Mouse (Mus musculus) 416B (cell line): ENCODE data around the gene Arhgef16.

Experiments used
- DNase-seq: peaks from one replicate; pipeline ENCODE4 v3.0.0; 2011; ENCODE audit warnings: low read depth

Gene Arhgef16

GRCm38 (mm10) chr4:154293735-154294201, 7.7 kb downstream of the Arhgef16 start:
- DNase-seq = no peak

DNA sequence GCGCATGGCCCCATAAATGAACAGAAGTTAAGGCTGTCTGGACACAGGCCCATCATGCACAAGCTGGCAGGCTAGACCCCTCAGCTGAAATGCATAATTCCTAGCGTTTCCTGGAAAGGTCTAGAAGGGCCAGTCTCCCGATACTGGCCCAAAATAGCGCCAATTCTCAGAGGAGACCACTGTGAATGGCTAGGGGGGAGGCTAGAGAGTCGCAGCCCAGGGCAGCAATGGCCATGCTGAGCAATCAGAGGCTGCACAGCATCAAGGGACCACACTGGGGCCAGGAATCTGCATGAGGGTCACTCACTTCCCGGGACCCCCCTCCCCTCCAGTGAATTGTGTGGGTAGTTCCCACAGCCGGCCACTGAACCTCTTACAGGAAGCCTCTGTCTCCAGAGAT, 17.8 kb downstream of the Arhgef16 start:
- no peak for DNase-seq

DNA sequence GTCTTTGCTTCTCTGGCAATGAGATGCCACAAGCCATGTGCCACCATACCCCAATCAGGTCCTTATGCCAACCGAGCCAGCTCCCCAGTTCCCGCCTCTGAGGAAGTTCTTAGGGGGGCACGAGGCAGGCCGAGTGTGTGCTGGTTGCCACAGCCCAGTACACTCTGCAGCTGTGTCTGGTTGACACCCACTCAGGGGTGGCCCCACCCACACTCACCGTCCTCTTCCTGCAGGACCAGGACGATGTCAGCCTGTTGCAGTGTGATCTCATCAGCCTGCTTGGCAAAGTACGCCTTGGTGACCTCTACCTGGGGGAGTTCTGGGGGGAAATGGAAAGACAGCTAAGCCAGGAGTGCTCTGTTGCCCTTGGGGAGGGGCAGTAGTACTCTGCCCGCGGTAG, 22.0 kb downstream of the Arhgef16 start:
- no peak for DNase-seq

- DNase-seq = peak; percentile 45
These were observed 28.5 kb downstream of the Arhgef16 start for GRCm38 (mm10) chr4:154273000-154273399.

- DNase-seq = no peak
These were observed 32.0 kb downstream of the Arhgef16 start for GRCm38 (mm10) chr4:154269520-154269919.

- DNase-seq = no peak
These were observed 34.0 kb downstream of the Arhgef16 start for GRCm38 (mm10) chr4:154267511-154267910.

GRCm38 (mm10) chr4:154262071-154262470, 39.4 kb downstream of the Arhgef16 start:
- no peak for DNase-seq

GRCm38 (mm10) chr4:154260755-154261154, 40.7 kb downstream of the Arhgef16 start:
- DNase-seq = no peak

- no peak for DNase-seq
These were observed 48.8 kb downstream of the Arhgef16 start for GRCm38 (mm10) chr4:154252537-154253255.

- no peak for DNase-seq
These were observed 52.2 kb downstream of the Arhgef16 start for GRCm38 (mm10) chr4:154249316-154249715.

- DNase-seq = peak; percentile 32
These were observed 53.2 kb downstream of the Arhgef16 start for GRCm38 (mm10) chr4:154248092-154248805.

GRCm38 (mm10) chr4:154247207-154248091, 54.0 kb downstream of the Arhgef16 start:
- no peak for DNase-seq

DNA sequence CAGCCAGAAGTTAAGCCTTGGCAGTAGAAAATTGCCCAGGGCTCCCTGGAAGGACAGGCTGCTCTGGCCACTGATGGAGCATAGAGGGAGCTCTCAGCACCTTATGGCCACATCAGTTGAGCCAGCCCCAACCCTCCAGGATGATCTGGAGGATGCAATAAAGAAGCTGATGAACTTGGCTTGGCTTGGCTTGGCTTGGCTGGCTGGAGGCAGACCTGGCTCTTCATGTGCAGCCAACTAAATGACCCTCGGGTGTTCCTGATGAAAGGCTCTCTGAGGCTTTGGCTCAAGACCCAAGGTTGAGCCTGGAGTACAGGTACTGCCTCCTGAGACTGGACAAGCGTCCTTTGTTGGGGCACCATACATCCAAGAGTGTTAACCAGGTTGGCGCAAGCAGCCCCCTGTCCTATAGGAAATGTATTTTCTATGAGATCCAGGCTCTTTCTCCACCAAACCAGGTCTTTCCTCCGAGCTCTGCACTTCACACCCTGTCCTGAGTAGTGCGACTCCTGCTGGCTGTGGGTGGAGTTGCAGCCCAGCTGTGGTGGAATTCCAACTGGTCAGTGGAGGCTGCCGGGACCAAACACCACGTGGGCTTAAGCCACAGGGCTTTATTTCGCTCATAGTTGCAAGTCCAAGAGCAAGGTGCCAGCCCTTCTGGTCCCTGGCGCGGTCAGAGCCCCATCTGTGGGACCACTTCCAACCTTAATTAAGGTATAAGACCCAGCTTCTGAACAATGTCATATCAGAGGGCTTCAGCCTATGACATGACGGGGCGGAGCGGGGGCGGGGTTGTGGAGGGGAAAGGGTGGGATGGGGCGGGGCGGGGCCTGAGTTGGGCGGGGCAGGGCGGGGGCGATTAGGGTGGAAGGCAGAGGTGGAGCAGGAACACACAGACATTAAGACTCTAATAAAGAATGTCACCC, 55.1 kb downstream of the Arhgef16 start:
- peak; percentile 72 for DNase-seq

- no peak for DNase-seq
These were observed 56.1 kb downstream of the Arhgef16 start for GRCm38 (mm10) chr4:154245342-154245741.

DNA sequence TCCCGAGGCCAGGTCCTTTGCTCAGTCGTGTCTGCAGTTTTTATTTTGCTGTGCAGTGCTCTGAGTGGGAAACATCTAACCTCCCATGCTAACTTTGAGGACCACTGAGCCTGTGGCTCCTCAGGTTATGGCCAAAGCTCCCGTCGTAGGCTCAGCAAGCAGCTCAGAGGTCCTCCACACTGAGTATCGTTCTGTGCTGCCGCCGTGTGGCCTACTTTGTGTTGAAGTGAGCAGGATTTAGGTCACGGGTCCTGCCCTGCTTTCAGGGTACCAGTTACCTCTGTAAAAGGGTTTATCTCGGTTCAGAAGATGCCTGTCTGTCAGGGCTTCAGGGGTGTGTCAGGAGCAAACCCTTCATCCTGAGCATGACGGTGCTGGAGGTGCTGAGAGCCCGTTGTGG, 60.9 kb downstream of the Arhgef16 start:
- DNase-seq = no peak

DNA sequence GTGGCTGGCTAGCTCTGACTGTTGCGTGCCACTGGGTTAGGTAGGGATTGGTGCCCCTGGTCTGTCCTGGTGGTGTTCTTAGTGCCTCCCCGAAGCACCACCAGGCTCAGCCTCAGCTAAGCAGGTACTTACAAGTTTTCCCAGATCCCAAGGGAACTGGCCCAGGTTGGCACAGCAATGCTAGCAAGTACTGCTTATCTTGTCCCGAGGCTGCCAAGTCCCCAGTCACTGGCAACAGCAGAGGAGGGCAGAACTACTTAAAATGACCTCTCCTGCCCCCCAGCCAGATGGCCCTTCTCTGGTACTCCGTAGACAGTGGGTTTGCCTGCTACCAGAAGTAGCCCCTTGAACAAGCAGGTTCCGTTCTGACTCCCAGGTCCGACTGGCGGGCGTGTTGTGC, 62.3 kb downstream of the Arhgef16 start:
- DNase-seq = no peak

DNA sequence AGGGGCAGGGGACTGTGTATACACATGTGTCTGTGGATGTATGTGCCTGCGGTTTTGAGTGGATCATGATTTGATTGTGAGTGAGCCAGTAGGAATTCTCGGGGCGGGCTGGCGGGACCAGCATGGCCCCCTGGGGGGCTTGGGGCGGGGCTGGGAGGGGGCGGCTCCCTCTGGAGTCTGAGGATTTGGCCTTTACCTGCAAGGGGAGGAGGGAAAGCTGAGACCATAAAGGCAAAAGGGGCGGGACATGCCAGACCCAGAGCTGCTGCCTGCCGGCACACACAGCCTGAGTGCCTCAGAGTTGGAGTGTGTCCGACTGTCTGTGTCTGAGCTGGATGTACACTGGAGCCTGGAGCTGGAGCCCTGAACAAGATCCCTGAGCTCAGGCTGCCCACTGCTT, 64.2 kb downstream of the Arhgef16 start:
- no peak for DNase-seq

DNA sequence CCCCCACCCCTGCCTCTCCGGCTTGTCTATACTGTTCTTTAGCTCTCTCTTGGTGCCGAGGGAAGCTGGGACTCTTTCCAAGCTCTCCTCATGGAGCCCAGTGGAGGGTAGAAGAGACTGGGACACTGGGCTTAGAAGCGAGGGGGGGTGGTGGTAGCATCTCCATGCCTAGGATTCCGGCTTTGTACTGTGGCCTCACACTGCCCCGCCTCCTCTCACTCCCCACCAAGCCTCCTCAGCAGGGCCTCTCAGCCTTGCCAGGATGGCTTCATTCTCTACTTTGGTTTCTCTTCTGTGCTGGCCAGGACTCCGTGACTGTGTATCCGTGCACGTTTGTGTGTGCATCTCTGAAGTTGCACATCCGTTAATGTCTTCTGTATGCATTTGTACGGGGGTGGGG, 64.6 kb downstream of the Arhgef16 start:
- no peak for DNase-seq

DNA sequence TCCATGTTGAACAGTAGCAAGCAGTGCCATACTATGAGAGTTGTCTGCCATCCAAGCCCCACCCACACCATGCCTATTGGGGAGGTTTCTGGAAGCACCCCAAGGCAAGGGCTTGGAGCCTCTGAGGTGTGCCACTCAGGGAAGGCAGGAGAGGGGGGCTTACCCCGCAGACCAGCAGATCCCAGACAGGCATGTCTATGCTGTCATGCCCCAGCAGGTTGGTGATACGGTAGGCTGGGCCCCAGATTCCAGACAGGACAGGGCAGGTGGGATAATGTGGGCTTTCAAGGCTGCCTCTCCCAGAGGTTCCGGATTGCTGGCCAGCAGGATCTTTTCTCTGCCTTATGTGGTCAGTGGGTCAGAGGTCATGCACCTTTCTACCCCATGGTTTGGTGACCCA, 65.5 kb downstream of the Arhgef16 start:
- no peak for DNase-seq

- no peak for DNase-seq
These were observed 69.2 kb downstream of the Arhgef16 start for GRCm38 (mm10) chr4:154232295-154232694.

- no peak for DNase-seq
These were observed 70.1 kb downstream of the Arhgef16 start for GRCm38 (mm10) chr4:154231380-154231779.
